Mouse (Mus musculus) forebrain, embryonic 10.5 days (tissue): ENCODE results near the gene Mat2b. TPM values are rescaled to one million over a fixed set of nuclear protein-coding genes. Genes with fewer than 3 reads are reported as not detected.

Experiments
- polyA plus RNA-seq: library from polyadenylated mRNA; unstranded; fragments of >200 nt; fragmentation: Nextera tagmentation; extraction: Ambion mirVana; gene quantifications from 2 replicates; pipeline ENCODE4 v1.2.1, GENCODE M21; 2016

Mat2b gene
- polyA plus RNA-seq, 1 experiment from 2014 or later = 96.1 TPM

Other genes starting within 250 kb of the Mat2b start
- gene Hmmr, start 38.2 kb upstream of the Mat2b start, polyA plus RNA-seq = 70.0 and 72.0 TPM in 2 replicates
- gene Nudcd2, start 38.5 kb upstream of the Mat2b start, polyA plus RNA-seq = 233 and 236 TPM in 2 replicates
- gene Ccng1, start 60.1 kb upstream of the Mat2b start, polyA plus RNA-seq = 32.5 and 35.6 TPM in 2 replicates